Mouse (Mus musculus) brown adipose tissue, adult 24 weeks (tissue): ENCODE measurements around the gene Gatad2b. TPM values are rescaled to one million over a fixed set of nuclear protein-coding genes. Genes with fewer than 3 reads are reported as not detected.

Experiments
- H3K27ac ChIP-seq: fragments of 200-500 bp; replicated peaks from 2 replicates; pipeline ENCODE4 v1.5.1; 2012; ENCODE audit warnings: low read depth, mild to moderate bottlenecking, low read length
- H3K4me1 ChIP-seq: fragments of 200-500 bp; 2 replicates; pipeline ENCODE4 v1.6.1; 2012; ENCODE audit warnings: low read length, mixed read lengths; ENCODE audit not compliant: control insufficient read depth, insufficient read depth, insufficient read length
- H3K4me3 ChIP-seq: fragments of 200-500 bp; 2 replicates; pipeline ENCODE4 v1.5.1; 2012; ENCODE audit warnings: low read depth, mild to moderate bottlenecking, low read length, moderate library complexity; ENCODE audit not compliant: insufficient read depth
- polyA plus RNA-seq: library from polyadenylated mRNA; stranded (reverse); fragments of >200 nt; gene quantifications from 2 replicates; pipeline ENCODE4 v1.2.4, GENCODE M21; 2012; ENCODE audit not compliant: missing spikeins, insufficient read depth, insufficient read length

Gene Gatad2b
- polyA plus RNA-seq, 1 experiment: 22.0 TPM

DNA sequence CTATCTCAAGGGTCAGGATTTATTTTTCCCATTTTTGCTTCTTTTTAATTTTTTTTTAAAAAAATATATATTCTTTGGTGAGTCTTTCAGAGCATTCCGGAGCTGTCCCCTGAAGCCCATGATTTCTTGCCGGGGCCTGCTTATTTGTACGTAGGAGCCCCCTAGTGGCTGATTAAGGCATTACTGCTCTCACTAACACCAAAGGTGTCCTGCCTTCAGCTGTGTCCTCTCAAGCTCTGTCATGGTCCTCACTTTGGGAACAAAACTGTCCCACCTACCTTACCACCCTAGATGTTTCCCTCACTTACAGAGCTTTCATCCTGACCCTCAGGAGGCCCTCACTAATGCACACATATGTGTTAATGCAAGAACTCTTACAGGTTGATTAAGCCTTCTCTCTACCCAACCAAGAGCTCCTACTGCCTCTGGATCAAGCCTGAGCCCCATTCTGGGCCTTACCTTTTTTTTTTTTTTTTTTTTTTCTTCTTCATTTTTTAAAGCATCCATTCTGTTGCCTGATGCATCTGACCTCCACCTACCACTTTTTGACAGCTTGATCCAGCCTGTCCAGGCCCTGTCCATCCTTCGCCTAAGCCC lies 80.6 kb downstream of the Gatad2b start:
- Histone ChIP-seq H3K4me3 (no peak overlapping the region), H3K27ac (no peak overlapping the region), H3K4me1 (no peaks in the 10 kb centered on the region)

DNA sequence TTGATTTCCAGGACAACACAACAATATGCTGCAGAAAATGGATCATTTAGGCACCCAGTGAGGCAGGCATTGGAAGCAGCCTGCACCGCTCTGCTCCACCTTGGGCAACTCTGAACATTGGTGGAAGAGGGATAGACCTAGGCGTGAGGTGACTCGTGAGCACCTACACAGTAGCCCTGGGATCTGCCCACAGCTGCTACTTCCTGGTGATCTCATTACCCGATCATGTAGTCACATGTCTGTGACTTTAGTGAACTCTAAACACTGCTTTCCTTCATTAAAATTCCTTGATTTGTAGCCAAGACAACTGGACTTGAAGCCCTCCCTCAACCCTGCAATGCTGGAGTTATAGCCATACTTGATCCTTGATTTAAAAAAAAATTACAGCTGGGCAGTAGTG lies 81.4 kb downstream of the Gatad2b start:
- no peak overlapping the region for H3K4me3 ChIP-seq
- no peak overlapping the region for H3K27ac ChIP-seq

DNA sequence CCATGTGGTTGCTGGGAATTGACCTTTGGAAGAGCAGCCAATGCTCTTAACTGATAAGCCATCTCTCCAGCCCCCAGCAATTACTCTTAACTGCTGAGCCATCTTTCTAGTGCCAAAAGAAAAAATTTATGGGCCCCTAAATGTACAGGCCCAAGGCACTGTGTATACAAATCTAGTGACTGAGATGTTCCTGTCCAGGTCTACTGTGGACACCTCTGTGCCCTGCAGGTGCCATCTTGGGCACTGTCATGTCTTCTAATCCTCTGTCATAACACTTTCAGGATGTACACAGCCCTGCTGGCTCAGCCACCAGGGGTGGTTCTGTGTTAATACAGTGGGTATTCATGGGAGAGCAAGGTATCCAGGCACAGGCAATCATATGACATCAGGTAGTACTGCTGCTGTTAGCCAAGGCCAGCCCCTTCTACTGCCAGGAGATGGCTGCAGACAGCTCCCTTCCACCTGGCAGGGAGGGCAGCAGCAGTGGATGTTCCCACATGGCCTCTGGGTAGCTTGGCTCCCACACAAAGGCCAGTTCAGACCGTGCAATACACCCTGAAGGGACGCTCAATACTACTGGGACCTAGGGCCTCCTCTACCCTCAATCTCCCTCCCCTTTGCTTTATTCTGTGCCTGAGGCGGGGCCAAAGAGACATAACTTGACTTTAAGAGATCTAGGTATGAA lies 82.7 kb downstream of the Gatad2b start:
- H3K4me3 ChIP-seq: no peak overlapping the region
- no peak overlapping the region for H3K27ac ChIP-seq
- no peaks in the 10 kb centered on the region for H3K4me1 ChIP-seq

More for the DNA sequence above, 81.4 kb downstream of the Gatad2b start:
- no peaks in the 10 kb centered on the region for H3K4me1 ChIP-seq

DNA sequence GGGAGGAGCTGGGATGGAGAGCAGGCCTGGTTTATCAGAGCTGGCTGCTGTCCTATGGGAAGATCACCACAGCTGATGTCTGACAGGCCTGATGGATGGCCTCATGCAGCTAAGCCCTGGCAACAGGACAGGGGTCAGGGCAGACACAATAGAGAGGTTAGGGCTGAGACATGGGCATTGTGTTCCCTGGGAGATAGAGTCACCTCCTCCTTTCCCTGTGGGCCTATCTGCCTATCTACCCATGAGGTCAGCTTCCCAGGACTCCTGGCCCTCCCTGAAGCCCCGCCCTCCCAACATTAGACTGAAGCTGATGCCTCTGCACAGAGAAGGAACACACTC lies 83.2 kb downstream of the Gatad2b start:
- no peak overlapping the region for H3K4me3 ChIP-seq
- no peaks in the 10 kb centered on the region for H3K4me1 ChIP-seq
- H3K27ac ChIP-seq: no peak overlapping the region

DNA sequence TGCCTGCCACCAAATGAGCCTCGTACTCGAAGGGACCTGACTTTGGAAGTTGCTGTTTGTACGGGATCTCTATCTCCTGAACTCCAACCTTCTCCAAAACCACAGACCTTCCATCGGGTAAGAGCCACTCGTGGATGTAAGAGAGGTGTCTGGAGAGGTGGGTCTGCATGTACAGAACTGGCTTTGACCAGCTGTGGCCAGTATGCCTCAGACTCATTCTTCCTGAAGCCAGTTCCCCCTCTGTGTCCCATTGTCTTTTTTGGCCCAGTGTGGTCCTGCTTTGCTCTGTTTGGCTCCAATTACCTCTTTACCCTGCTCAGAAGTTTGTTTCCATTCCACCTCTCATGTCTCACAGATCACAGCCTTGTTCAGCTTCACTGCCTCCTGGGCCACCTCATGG lies 85.5 kb downstream of the Gatad2b start:
- Histone ChIP-seq H3K27ac (no peak overlapping the region), H3K4me1 (no peaks in the 10 kb centered on the region), H3K4me3 (no peak overlapping the region)

DNA sequence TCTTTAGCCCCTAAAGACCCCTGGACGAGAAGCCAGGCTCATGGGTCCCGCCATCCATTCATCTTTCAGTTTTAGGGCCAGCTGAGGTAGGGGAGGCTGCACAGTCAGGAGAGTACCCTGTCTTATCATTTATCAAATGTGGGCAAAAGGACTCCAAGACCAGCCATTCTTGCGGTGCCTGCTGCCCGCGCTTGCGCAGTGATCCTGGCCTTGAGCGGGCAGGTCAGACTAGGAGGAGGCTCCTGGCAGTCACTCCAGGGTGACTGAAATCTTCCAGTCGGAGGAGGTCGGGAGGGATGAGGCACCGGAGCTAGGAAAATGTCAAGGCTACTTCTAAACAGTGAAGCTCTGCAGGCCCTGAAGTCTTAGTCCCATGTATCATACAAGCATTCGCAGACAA lies 88.7 kb downstream of the Gatad2b start:
- Histone ChIP-seq H3K4me3 (no peak overlapping the region), H3K4me1 (no peaks in the 10 kb centered on the region)

DNA sequence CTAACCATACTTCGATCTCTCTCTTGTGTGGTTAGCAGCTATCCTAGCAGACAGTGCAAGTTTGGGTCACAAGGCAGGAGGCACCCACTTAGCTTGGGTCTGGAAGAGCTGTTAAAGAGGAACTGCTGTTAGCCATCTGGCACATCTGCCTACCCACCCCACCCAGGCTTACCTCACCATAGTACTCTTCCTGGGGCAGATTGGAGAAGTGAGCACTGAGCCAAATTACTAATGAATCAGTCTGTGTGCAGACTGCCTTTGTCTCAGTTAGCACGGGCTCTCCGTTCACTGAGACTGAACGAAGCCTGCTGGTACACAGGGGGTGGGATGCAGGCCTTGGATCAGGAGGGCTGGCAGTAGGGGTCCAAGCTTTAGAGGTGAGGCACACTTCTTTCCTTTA lies 90.7 kb downstream of the Gatad2b start:
- no peak overlapping the region for H3K27ac ChIP-seq
- no peak overlapping the region for H3K4me3 ChIP-seq
- H3K4me1 ChIP-seq: peaks cover 3% of the 10 kb centered on the region; the same call in 1 of the 2 replicates

More for the DNA sequence above, 88.7 kb downstream of the Gatad2b start:
- no peak overlapping the region for H3K27ac ChIP-seq

DNA sequence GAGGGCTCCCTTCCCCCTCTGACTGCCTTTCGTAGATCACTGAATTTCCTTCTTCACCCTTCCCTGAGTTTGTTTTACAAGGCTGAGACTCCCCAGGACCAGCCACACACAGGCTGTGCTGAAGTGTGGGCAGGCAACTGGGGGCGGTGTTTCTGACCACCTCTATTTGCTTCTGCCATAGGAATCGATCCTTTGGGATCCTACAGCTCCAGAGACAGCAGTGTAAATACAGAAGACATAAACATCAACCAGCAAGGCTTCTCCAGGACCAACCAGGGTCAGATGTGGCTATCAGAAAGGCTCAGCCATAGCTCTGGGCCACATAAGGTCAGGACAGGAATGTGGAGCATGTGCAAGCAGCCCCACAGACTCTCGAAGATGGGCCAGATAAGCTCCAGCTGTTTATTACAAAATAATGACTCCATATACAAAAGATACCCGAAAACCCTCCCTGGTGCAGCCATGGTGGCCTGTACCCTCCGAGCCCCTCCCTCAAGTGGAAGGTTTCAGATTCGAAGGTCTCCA lies 91.9 kb downstream of the Gatad2b start:
- H3K27ac ChIP-seq: no peak overlapping the region
- H3K4me1 ChIP-seq: peaks cover 3% of the 10 kb centered on the region
- no peak overlapping the region for H3K4me3 ChIP-seq

DNA sequence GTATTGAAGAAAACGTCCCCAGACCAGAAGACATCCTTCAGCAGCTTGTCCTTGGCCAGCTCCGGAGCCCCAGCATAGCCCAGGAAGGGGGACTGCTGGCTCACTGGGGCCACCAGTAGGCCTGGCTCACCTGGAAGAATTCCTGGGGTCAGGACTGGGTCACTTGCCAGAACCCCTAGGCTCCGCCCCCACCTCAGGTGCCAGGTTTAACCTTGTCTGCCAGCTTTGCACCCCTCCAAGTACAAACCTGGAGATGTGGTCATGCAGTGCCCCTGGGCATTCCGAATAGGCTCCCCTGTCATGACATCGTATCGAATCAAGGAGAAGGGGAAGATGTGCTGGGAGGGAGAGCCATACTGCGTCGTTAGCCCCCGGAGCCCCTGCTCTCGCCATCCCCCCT lies 93.8 kb downstream of the Gatad2b start:
- peaks cover 3% of the 10 kb centered on the region for H3K4me1 ChIP-seq
- no peak overlapping the region for H3K27ac ChIP-seq

DNA sequence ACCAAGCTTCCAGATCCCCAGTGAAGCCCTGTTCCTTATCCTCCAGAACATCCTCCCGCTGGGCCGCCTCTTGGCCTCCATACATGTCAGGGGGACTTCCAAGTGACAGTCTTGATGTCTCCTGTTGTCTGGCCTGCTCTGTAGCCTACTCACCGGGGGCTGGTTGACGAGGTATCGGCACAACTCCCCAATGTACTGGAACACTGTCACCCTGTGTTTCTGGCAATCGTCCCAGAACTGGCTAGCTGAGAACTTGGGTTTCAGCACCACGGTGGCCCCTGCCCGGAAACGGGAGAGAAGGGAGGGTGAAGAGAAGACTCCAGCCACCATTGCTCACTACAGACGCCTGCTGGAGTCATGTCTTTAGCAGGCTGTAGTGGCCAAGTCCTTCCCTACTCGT lies 94.5 kb downstream of the Gatad2b start:
- Histone ChIP-seq H3K4me3 (no peak overlapping the region), H3K27ac (no peak overlapping the region), H3K4me1 (peaks cover 3% of the 10 kb centered on the region)

More for the DNA sequence above, 93.8 kb downstream of the Gatad2b start:
- H3K4me3 ChIP-seq: no peak overlapping the region

DNA sequence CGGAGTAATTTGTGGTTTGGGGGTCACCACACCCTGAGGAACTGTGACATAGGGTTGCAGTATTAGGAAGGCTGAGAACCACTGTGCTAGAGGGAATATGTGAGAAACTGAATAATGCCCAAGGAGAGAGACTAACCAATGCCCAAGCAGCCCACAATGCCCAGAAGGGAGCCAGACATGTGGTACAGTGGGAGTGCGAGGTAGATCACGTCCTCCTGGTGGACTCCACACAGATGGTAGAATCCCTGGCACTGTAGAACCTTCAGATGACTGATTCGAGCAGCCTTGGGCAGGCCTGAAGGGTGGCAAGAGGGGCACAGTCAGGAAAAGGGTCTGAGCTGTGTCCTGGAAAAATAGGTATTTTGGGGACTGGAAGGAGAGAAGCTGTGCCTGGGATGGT lies 95.2 kb downstream of the Gatad2b start:
- Histone ChIP-seq H3K4me1 (peaks cover 3% of the 10 kb centered on the region), H3K27ac (no peak overlapping the region), H3K4me3 (peak overlapping the region; percentile 62; the same call in 1 of the 2 replicates)

DNA sequence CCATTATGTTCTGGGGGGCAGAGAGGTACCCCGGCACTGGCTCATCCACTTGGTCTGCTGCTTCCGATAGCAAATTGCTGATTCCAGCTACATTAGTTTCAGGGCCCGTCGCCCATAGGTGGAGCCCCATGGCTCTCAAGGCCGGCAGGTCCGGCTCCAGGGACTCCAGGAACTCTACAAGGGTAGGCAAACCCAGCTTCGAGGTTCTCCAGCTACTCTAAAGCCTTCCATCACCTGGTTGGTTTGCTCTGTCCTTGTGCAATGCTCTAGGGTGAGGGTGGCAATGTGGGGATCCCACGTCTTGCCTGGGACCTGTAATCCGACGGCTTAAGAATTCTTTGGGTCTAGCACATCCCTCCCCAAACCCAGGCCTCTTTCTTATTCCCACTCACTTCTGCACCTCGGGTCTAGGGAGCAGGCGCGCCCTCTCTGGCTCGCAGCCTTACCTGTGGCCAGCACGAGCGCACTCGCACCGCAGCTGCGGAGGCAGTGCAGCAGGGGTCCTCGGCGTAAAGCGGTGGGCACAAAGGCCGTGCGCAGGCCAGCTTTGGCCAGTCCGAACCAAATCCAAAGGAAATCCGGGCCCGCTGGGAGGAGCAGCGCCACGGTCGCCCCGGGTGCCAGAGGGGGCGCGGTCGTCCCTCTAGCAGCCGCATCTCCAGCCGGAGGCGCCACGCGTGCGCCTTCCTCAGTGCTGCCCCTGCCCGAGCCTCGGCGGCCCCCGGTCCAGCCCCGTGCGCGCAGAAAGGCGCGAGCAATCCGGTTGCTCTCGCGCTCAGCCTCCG lies 95.9 kb downstream of the Gatad2b start:
- peak overlapping the region; percentile 62 for H3K4me3 ChIP-seq
- no peak overlapping the region for H3K27ac ChIP-seq
- peaks cover 3% of the 10 kb centered on the region for H3K4me1 ChIP-seq

DNA sequence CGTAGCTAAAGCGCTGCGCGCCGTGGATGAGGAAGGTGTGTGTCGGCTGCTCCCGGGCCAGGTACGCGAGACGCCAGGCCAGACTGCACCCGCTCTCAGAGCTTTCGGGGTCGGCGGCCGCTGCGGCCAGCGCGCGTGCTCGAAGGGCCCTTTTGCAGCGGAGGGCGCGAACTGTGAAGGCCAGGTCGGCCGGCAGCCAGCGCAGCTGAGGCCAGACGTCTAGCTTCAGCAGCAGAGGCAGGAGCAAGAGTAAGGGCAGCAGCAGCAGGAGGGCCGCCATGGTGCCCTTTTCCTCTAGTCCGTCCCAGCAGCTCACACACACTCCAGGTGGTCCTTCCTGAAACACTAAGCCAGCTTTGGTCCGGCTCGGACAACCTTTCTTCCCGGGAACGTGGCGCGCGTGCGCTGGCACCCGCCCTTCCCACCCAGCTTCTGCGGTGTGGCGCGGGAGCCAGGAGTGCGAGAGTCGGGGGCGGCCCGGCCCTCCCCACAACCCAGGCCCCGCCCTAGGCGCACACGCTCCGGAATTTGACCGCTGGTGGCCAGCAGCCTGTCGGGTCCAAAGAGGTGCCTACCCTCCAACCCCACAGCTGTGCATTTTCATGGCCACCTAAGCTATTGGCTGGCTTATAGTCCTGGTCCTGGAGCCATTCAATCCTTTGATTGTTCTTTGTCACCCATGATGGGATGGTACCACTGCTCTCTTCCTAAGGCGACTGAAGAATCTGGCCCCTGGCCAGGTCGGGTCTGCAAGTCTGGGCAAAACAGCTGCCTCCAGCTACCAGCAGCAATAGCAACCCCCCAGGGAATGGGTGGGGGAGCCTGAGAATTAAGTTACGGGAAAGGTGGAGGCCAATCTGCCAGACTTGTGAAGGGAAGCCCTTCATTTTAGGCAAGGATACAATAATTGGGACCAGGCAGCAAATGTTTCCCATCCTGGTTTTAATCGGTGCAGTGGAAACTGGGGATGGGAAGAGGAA lies 96.8 kb downstream of the Gatad2b start, which contains the start of gene Slc27a3:
TSS of gene Slc27a3 (minus strand) at position 428 of the 980 bp plus-strand sequence.
- no peak within 1 kb of the TSS for H3K27ac ChIP-seq
- peaks cover 3% of the 10 kb centered on the region for H3K4me1 ChIP-seq
- H3K4me3 ChIP-seq: peak within 1 kb of the TSS; percentile 62

DNA sequence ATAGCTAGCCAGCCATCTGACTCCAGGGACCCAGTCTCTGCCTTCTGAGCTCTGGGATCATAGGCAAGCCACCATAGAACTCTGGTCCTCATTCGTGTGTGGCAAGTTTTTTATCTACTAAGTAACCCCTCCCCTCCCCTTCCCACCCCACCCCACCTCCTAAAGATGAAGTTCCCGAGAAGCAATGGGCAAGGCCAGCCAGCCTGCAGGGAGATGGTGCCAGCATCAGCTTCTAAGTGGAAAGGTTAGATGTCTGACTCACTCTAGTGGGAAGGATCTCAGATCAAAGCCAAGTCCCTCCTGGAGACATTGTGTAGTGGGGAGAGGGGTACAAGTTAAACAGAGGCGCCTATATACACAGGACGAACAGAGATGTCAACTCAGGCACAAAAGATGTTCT lies 98.0 kb downstream of the Gatad2b start:
- no peak overlapping the region for H3K4me3 ChIP-seq
- no peak overlapping the region for H3K27ac ChIP-seq
- H3K4me1 ChIP-seq: peaks cover 3% of the 10 kb centered on the region
